Mouse (Mus musculus) thymus, postnatal 0 days (tissue): ENCODE data around the gene BC049715. TPM values are rescaled to one million over a fixed set of nuclear protein-coding genes. Genes with fewer than 3 reads are reported as not detected.

Source experiments
- microRNA-seq: library from miRNA; unstranded; fragments of <30 nt; microRNA quantifications from one replicate; pipeline ENCODE4, GENCODE M21; 2016; ENCODE audit warnings: borderline number of aligned reads
- polyA plus RNA-seq: library from polyadenylated mRNA; unstranded; fragments of >200 nt; fragmentation: Nextera tagmentation; extraction: Ambion mirVana; gene quantifications from 2 replicates; pipeline ENCODE4 v1.2.1, GENCODE M21; 2015

Gene BC049715
- polyA plus RNA-seq, 1 experiment from 2014 or later: 3.0 TPM

Small RNA genes lying within 50 kb of the gene (microRNA-seq; reads per million reads assigned to microRNA genes)
- not detected for gene Gm44364

Other genes with a start within 250 kb of the BC049715 start
- 21.6 and 22.7 TPM in 2 replicates for gene Plbd1, start 165.7 kb upstream of the BC049715 start, polyA plus RNA-seq
- 0.29 and 0.30 TPM in 2 replicates for gene Gucy2c, start 45.9 kb upstream of the BC049715 start, polyA plus RNA-seq
- 1.3 and 2.0 TPM in 2 replicates for gene Hist4h4, start 23.2 kb upstream of the BC049715 start, polyA plus RNA-seq
- 341 and 352 TPM in 2 replicates for gene H2afj, start 19.4 kb upstream of the BC049715 start, polyA plus RNA-seq
- 88.9 and 90.5 TPM in 2 replicates for gene Wbp11, start 607 bp downstream of the BC049715 start, polyA plus RNA-seq
- 0.16 TPM in 1 of 2 replicates, not detected in the other for gene Smco3, start 7.8 kb downstream of the BC049715 start, polyA plus RNA-seq
- 15.4 and 19.2 TPM in 2 replicates for gene Art4, start 30.1 kb downstream of the BC049715 start, polyA plus RNA-seq
- 53.9 and 64.3 TPM in 2 replicates for gene Mgp, start 48.2 kb downstream of the BC049715 start, polyA plus RNA-seq
- 0.72 and 1.1 TPM in 2 replicates for gene Erp27, start 94.6 kb downstream of the BC049715 start, polyA plus RNA-seq
- 0.75 and 0.89 TPM in 2 replicates for gene Pde6h, start 96.2 kb downstream of the BC049715 start, polyA plus RNA-seq
- 966 and 1,117 TPM in 2 replicates for gene Arhgdib, start 114.3 kb downstream of the BC049715 start, polyA plus RNA-seq